Mouse (Mus musculus): ENCODE data around the gene Gm10318. TPM values are rescaled to one million over a fixed set of nuclear protein-coding genes. Genes with fewer than 3 reads are reported as not detected.

Gm10318 gene
- not detected for total RNA-seq (2021)
- not detected in 2 replicates for polyA plus RNA-seq (2012; rRNA removed)
- long read RNA-seq, result 0 reads

- Histone ChIP-seq H3K79me2 (replicated peaks; ENCODE audit: control insufficient read depth, insufficient read depth, low read length) (no peaks in the 10 kb centered on the region), H3K4me3 (no peak within 1 kb of the TSS), H3K36me3 (ENCODE audit: control insufficient read depth, insufficient read depth, low read length) (no peaks in the 10 kb centered on the region), H3K27ac (no peak within 1 kb of the TSS), H3K4me1 (ENCODE audit: control insufficient read depth, insufficient read depth, low read length) (no peaks in the 10 kb centered on the region), H3K27me3 (ENCODE audit: control insufficient read depth, insufficient read depth, low read length) (no peaks in the 10 kb centered on the region; the same call in 1 of the 2 replicates), H3K9ac (ENCODE audit: low read depth, low read length) (no peak within 1 kb of the TSS)
- TF ChIP-seq POLR2A (IDR thresholded peaks at IDR 0.05; ENCODE audit: insufficient read depth, low read depth, low read length), result no peak
- 59% methylated on average over 9 of the region's 9 CpGs for WGBS
- DNase-seq, result no peak
- intact Hi-C loops (cut with DNase I), result no loop called here
These were observed at the start of gene Gm10318 for GRCm38 (mm10) chr10:77852559-77852958. Gene Gm10318, plus strand, starts transcription at chr10:77852859.

GRCm38 (mm10) chr10:77804095-77804494 is 48.6 kb upstream of the Gm10318 start:
- no peak overlapping the region for H3K4me3 ChIP-seq
- no peaks in the 10 kb centered on the region for H3K27me3 ChIP-seq (ENCODE audit: control insufficient read depth, insufficient read depth, low read length)
- no peaks in the 10 kb centered on the region for H3K36me3 ChIP-seq (ENCODE audit: control insufficient read depth, insufficient read depth, low read length)
- H3K9ac ChIP-seq (ENCODE audit: low read depth, low read length), result no peak overlapping the region
- intact Hi-C loops (cut with DNase I), result no loop called here
- DNase-seq, result no peak
- no peak overlapping the region for H3K27ac ChIP-seq
- TF ChIP-seq POLR2A (IDR thresholded peaks at IDR 0.05; ENCODE audit: insufficient read depth, low read depth, low read length) (no peak), CTCF (IDR thresholded peaks at IDR 0.05) (no peak), EP300 (IDR thresholded peaks at IDR 0.05; ENCODE audit: insufficient read depth, low read depth, low read length) (no peak)
- no peaks in the 10 kb centered on the region for H3K79me2 ChIP-seq (replicated peaks; ENCODE audit: control insufficient read depth, insufficient read depth, low read length)
- WGBS, result 57% methylated on average over 3 of the region's 3 CpGs
- no peaks in the 10 kb centered on the region for H3K4me1 ChIP-seq (ENCODE audit: control insufficient read depth, insufficient read depth, low read length)

- DNase-seq, result no peak
- 56% methylated on average over 5 of the region's 5 CpGs for WGBS
- intact Hi-C loops (cut with DNase I), result no loop called here
- no peak for TF ChIP-seq POLR2A (IDR thresholded peaks at IDR 0.05; ENCODE audit: insufficient read depth, low read depth, low read length)
- no peak for TF ChIP-seq CTCF (IDR thresholded peaks at IDR 0.05)
- no peak for TF ChIP-seq EP300 (IDR thresholded peaks at IDR 0.05; ENCODE audit: insufficient read depth, low read depth, low read length)
- Histone ChIP-seq H3K4me1 (ENCODE audit: control insufficient read depth, insufficient read depth, low read length) (no peaks in the 10 kb centered on the region), H3K79me2 (replicated peaks; ENCODE audit: control insufficient read depth, insufficient read depth, low read length) (no peaks in the 10 kb centered on the region), H3K27ac (no peak within 1 kb of the TSS), H3K9ac (ENCODE audit: low read depth, low read length) (no peak within 1 kb of the TSS), H3K27me3 (ENCODE audit: control insufficient read depth, insufficient read depth, low read length) (no peaks in the 10 kb centered on the region), H3K36me3 (ENCODE audit: control insufficient read depth, insufficient read depth, low read length) (no peaks in the 10 kb centered on the region), H3K4me3 (no peak within 1 kb of the TSS)
These were observed 40.9 kb upstream of the Gm10318 start, which contains the start of gene Gm9507 for GRCm38 (mm10) chr10:77811743-77812142. Gene Gm9507, minus strand, starts transcription at chr10:77811843.

DNA sequence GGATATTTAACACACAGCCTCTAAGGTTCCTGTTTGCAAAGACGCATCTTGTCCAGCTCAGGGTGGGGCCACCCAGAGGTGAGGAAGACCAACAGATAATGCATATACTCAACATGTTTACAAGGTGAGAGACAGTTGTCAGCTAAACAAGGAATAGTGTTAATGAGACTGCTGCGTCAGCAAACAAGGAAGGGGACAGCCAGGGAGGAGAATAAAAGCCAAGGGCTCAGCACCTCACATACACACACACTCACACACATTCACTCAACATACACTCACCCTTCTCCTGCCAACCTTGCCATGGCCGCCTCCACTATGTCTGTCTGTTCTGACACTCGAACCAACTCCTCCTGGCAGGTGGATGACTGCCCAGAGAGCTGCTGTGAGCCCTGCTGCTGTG is 38.3 kb upstream of the Gm10318 start, which contains the start of gene Gm2696:
Gm2696 (plus strand) TSS at position 301 of the 400 bp plus-strand sequence.
- DNase-seq, result no peak
- 44% methylated on average over 4 of the region's 4 CpGs for WGBS
- Histone ChIP-seq H3K4me3 (no peak within 1 kb of the TSS), H3K4me1 (ENCODE audit: control insufficient read depth, insufficient read depth, low read length) (no peaks in the 10 kb centered on the region), H3K27ac (no peak within 1 kb of the TSS), H3K79me2 (replicated peaks; ENCODE audit: control insufficient read depth, insufficient read depth, low read length) (no peaks in the 10 kb centered on the region), H3K27me3 (ENCODE audit: control insufficient read depth, insufficient read depth, low read length) (no peaks in the 10 kb centered on the region), H3K36me3 (ENCODE audit: control insufficient read depth, insufficient read depth, low read length) (no peaks in the 10 kb centered on the region), H3K9ac (ENCODE audit: low read depth, low read length) (no peak within 1 kb of the TSS)
- TF ChIP-seq POLR2A (IDR thresholded peaks at IDR 0.05; ENCODE audit: insufficient read depth, low read depth, low read length), result no peak
- no peak for TF ChIP-seq CTCF (IDR thresholded peaks at IDR 0.05)
- no peak for TF ChIP-seq EP300 (IDR thresholded peaks at IDR 0.05; ENCODE audit: insufficient read depth, low read depth, low read length)
- intact Hi-C loops (cut with DNase I), result no loop called here

- Histone ChIP-seq H3K4me1 (ENCODE audit: control insufficient read depth, insufficient read depth, low read length) (no peaks in the 10 kb centered on the region), H3K4me3 (no peak overlapping the region), H3K9ac (ENCODE audit: low read depth, low read length) (no peak overlapping the region), H3K79me2 (replicated peaks; ENCODE audit: control insufficient read depth, insufficient read depth, low read length) (no peaks in the 10 kb centered on the region), H3K27ac (no peak overlapping the region), H3K36me3 (ENCODE audit: control insufficient read depth, insufficient read depth, low read length) (no peaks in the 10 kb centered on the region), H3K27me3 (ENCODE audit: control insufficient read depth, insufficient read depth, low read length) (no peaks in the 10 kb centered on the region)
- WGBS, result 28% methylated on average over 5 of the region's 5 CpGs
- no peak for TF ChIP-seq EP300 (IDR thresholded peaks at IDR 0.05; ENCODE audit: insufficient read depth, low read depth, low read length)
- TF ChIP-seq CTCF (IDR thresholded peaks at IDR 0.05), result peak; percentile 76
- intact Hi-C loops (cut with DNase I), result loop anchor here (5.0 kb wide), 1 partner anchor 188 kb away; no protein-coding TSS in a partner anchor
- peak in 1 of 2 experiments; percentile 26 for DNase-seq
These were observed 37.1 kb upstream of the Gm10318 start for GRCm38 (mm10) chr10:77815514-77815913.

- intact Hi-C loops (cut with DNase I), result loop anchor here (5.0 kb wide), 1 partner anchor 191 kb away; no protein-coding TSS in a partner anchor
- Histone ChIP-seq H3K36me3 (ENCODE audit: control insufficient read depth, insufficient read depth, low read length) (no peaks in the 10 kb centered on the region), H3K27ac (no peak overlapping the region), H3K9ac (ENCODE audit: low read depth, low read length) (no peak overlapping the region), H3K4me3 (no peak overlapping the region), H3K27me3 (ENCODE audit: control insufficient read depth, insufficient read depth, low read length) (no peaks in the 10 kb centered on the region), H3K79me2 (replicated peaks; ENCODE audit: control insufficient read depth, insufficient read depth, low read length) (no peaks in the 10 kb centered on the region), H3K4me1 (ENCODE audit: control insufficient read depth, insufficient read depth, low read length) (no peaks in the 10 kb centered on the region)
- no peak for DNase-seq
- 93% methylated on average over 4 of the region's 4 CpGs for WGBS
- TF ChIP-seq EP300 (IDR thresholded peaks at IDR 0.05; ENCODE audit: insufficient read depth, low read depth, low read length), result no peak
- TF ChIP-seq CTCF (IDR thresholded peaks at IDR 0.05), result no peak
- no peak for TF ChIP-seq POLR2A (IDR thresholded peaks at IDR 0.05; ENCODE audit: insufficient read depth, low read depth, low read length)
These were observed 34.1 kb upstream of the Gm10318 start for GRCm38 (mm10) chr10:77818523-77818922.
